In the genomic region with DNA sequence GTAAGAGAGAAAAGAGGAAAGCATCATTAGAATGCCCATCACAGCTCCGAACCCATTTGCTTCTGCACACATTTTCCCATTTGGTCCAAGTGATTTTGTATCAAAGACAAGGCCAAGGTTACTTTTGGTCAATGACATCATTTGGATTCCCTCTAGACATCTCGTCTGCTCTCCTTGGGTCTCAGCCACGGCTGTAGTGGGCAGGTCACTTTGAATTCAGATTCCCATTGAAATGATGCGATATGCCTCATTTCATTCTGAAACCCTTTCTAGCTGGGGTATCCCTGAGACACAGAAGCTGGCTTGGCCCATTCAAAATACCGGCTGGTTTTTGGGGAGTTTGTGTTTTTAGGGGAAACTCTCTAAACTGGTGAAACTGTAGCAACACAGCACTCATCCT, we compare ENCODE assay signal across 14 mouse cellular contexts.
"Had no signal": no experiment of that assay in that cellular context is flagged by ENCODE, and none has a peak within 500 bp of the region (broad histone marks: within the 10 kb centered on the region; RNA-seq: fewer than 3 reads in every experiment).

No protein-coding gene starts in this region.

- DNase-seq: kidney, postnatal 10 days; kidney, postnatal 36 days; layer of hippocampus, postnatal 36 days; liver; lung, adult 18-20 months; lung, postnatal 10 days; lung, postnatal 36 days; midbrain, embryonic 14.5 days; right cerebral cortex, adult 18-20 months; right cerebral cortex, postnatal 14 days; right cerebral cortex, postnatal 4 days; thymus, adult 2 months; thymus, postnatal 14 days; thymus, postnatal 4 days had no signal
